10 mouse cellular contexts compared by ENCODE assay signal in genomic region chr16:32854050-32854571, GRCm38 (mm10). TPM values are rescaled to one million over a fixed set of nuclear protein-coding genes. Genes with fewer than 3 reads are reported as not detected.
DNase-seq lines count a peak whose midpoint lies in the region; ATAC-seq lines count a peak whose summit lies in the region.
"Had no signal": no experiment of that assay in that cellular context is flagged by ENCODE, and none has a peak within 500 bp of the region (broad histone marks: within the 10 kb centered on the region; RNA-seq: fewer than 3 reads in every experiment).

No protein-coding gene starts in this region.

- H3K9ac ChIP-seq in hindbrain, embryonic 15.5 days: no peak overlapping the region
- H3K9ac ChIP-seq in hindbrain, embryonic 16.5 days (ENCODE audit: low read depth, low read length): no peak overlapping the region
- H3K9ac ChIP-seq in neural tube, embryonic 13.5 days: no peak overlapping the region
- H3K9ac ChIP-seq in heart, embryonic 11.5 days (ENCODE audit: low read depth, low read length): no peak overlapping the region; the same call in 1 of the 2 replicates
- H3K9ac ChIP-seq in stomach, embryonic 15.5 days: no peak overlapping the region

- no peaks in the 10 kb centered on the region for H3K27me3 ChIP-seq in hindbrain, embryonic 15.5 days
- no peaks in the 10 kb centered on the region for H3K27me3 ChIP-seq in hindbrain, embryonic 16.5 days (replicated peaks; ENCODE audit: control insufficient read depth, insufficient read depth, low read length)
- no peaks in the 10 kb centered on the region for H3K27me3 ChIP-seq in neural tube, embryonic 13.5 days
- no peaks in the 10 kb centered on the region for H3K27me3 ChIP-seq in heart, embryonic 11.5 days (ENCODE audit: control insufficient read depth, insufficient read depth, low read length)
- no peaks in the 10 kb centered on the region for H3K27me3 ChIP-seq in stomach, embryonic 15.5 days (replicated peaks)

- H3K27ac ChIP-seq in hindbrain, embryonic 15.5 days (replicated peaks): 0 out of 2 replicates have a peak overlapping the region, but pooled peaks have one; percentile 2
- H3K27ac ChIP-seq in hindbrain, embryonic 16.5 days (ENCODE audit: low read depth, low read length): no peak overlapping the region
- H3K27ac ChIP-seq in neural tube, embryonic 13.5 days (replicated peaks): peak overlapping the region; percentile 46; the same call in 1 of the 2 replicates
- peak overlapping the region; percentile 89 for H3K27ac ChIP-seq in heart, embryonic 11.5 days (ENCODE audit: low read depth, low read length)
- H3K27ac ChIP-seq in stomach, embryonic 15.5 days: 0 out of 2 replicates have a peak overlapping the region, but pooled peaks have one; percentile 31

- H3K4me3 ChIP-seq in hindbrain, embryonic 15.5 days: no peak overlapping the region
- no peak overlapping the region for H3K4me3 ChIP-seq in hindbrain, embryonic 16.5 days (ENCODE audit: low read length)
- no peak overlapping the region for H3K4me3 ChIP-seq in neural tube, embryonic 13.5 days
- no peak overlapping the region for H3K4me3 ChIP-seq in heart, embryonic 11.5 days (ENCODE audit: low read depth, low read length)
- no peak overlapping the region for H3K4me3 ChIP-seq in stomach, embryonic 15.5 days (replicated peaks)

- peaks cover 28% of the 10 kb centered on the region for H3K36me3 ChIP-seq in hindbrain, embryonic 15.5 days
- H3K36me3 ChIP-seq in hindbrain, embryonic 16.5 days (ENCODE audit: control insufficient read depth, insufficient read depth, low read length): peaks cover 6% of the 10 kb centered on the region
- peaks cover 34% of the 10 kb centered on the region for H3K36me3 ChIP-seq in neural tube, embryonic 13.5 days
- peaks cover 4% of the 10 kb centered on the region for H3K36me3 ChIP-seq in heart, embryonic 11.5 days (ENCODE audit: control insufficient read depth, insufficient read depth, low read length)
- peaks cover 6% of the 10 kb centered on the region; the same call in 1 of the 2 replicates for H3K36me3 ChIP-seq in stomach, embryonic 15.5 days

- no peak overlapping the region for H3K4me2 ChIP-seq in hindbrain, embryonic 15.5 days
- no peak overlapping the region for H3K4me2 ChIP-seq in hindbrain, embryonic 16.5 days (ENCODE audit: low read length)
- no peak overlapping the region for H3K4me2 ChIP-seq in neural tube, embryonic 13.5 days
- H3K4me2 ChIP-seq in heart, embryonic 11.5 days: peak overlapping the region; percentile 47
- H3K4me2 ChIP-seq in stomach, embryonic 15.5 days: no peak overlapping the region

- 74% methylated on average over 2 of the region's 2 CpGs for WGBS in hindbrain, embryonic 15.5 days
- WGBS in hindbrain, embryonic 16.5 days: 74% methylated on average over 2 of the region's 2 CpGs
- 73% methylated on average over 2 of the region's 2 CpGs for WGBS in neural tube, embryonic 13.5 days
- WGBS in heart, embryonic 11.5 days (ENCODE audit: insufficient replicate concordance): 44% methylated on average over 2 of the region's 2 CpGs
- WGBS in stomach, embryonic 15.5 days: 79% methylated on average over 2 of the region's 2 CpGs

- DNase-seq in neural tube, embryonic 10.5 days (ENCODE audit: extremely low spot score, low spot score): no peak
- DNase-seq in urinary bladder, postnatal 25 days (ENCODE audit: low spot score): no peak
- no peak for DNase-seq in spleen, adult 12 weeks (ENCODE audit: low spot score)
- DNase-seq: cerebellum, postnatal 25 days had no signal

- ATAC-seq in hindbrain, embryonic 15.5 days (ENCODE audit: low FRiP score, low read depth): no peak
- no peak; the same call in 1 of the 2 replicates for ATAC-seq in hindbrain, embryonic 16.5 days
- no peak for ATAC-seq in neural tube, embryonic 13.5 days (ENCODE audit: low read depth)
- 0 out of 2 replicates have a peak, but pooled peaks have one; percentile 23 for ATAC-seq in heart, embryonic 11.5 days (replicated peaks; ENCODE audit: insufficient number of reproducible peaks, low FRiP score, low TSS enrichment)
- ATAC-seq in stomach, embryonic 15.5 days (ENCODE audit: insufficient read depth, low FRiP score, low read depth): no peak

- no peaks in the 10 kb centered on the region for H3K9me3 ChIP-seq in hindbrain, embryonic 15.5 days
- H3K9me3 ChIP-seq in hindbrain, embryonic 16.5 days (ENCODE audit: control insufficient read depth, low read length): no peaks in the 10 kb centered on the region
- no peaks in the 10 kb centered on the region for H3K9me3 ChIP-seq in neural tube, embryonic 13.5 days
- H3K9me3 ChIP-seq in heart, embryonic 11.5 days (replicated peaks; ENCODE audit: control insufficient read depth, low read length): no peaks in the 10 kb centered on the region
- H3K9me3 ChIP-seq in stomach, embryonic 15.5 days: no peaks in the 10 kb centered on the region

- H3K4me1 ChIP-seq in hindbrain, embryonic 15.5 days (replicated peaks): no peaks in the 10 kb centered on the region
- no peaks in the 10 kb centered on the region; the same call in 1 of the 2 replicates for H3K4me1 ChIP-seq in hindbrain, embryonic 16.5 days (ENCODE audit: control insufficient read depth, insufficient read depth, low read depth, low read length)
- H3K4me1 ChIP-seq in neural tube, embryonic 13.5 days (replicated peaks): peaks cover 10% of the 10 kb centered on the region
- H3K4me1 ChIP-seq in heart, embryonic 11.5 days (ENCODE audit: control insufficient read depth, insufficient read depth, low read length): peaks cover 30% of the 10 kb centered on the region
- 0 out of 2 replicates have a peak, but pooled peaks cover under 1% of the 10 kb centered on the region for H3K4me1 ChIP-seq in stomach, embryonic 15.5 days

RNA-seq across cellular contexts. Expression of gene Fyttd1, which starts 23.2 kb away (rescaled TPM):
- polyA plus RNA-seq in hindbrain, embryonic 15.5 days (2015; fragmentation: Nextera tagmentation; extraction: Ambion mirVana): 106 and 109 TPM in 2 replicates
- polyA plus RNA-seq in hindbrain, embryonic 16.5 days (2015; fragmentation: Nextera tagmentation; extraction: Ambion mirVana): 103 and 104 TPM in 2 replicates
- 100 and 112 TPM in 2 replicates for polyA plus RNA-seq in neural tube, embryonic 13.5 days (2015; fragmentation: Nextera tagmentation; extraction: Ambion mirVana)
- 164 and 172 TPM in 2 replicates for polyA plus RNA-seq in heart, embryonic 11.5 days (2014; fragmentation: Nextera tagmentation; extraction: Ambion mirVana)
- polyA plus RNA-seq in stomach, embryonic 15.5 days (2015; fragmentation: Nextera tagmentation; extraction: Ambion mirVana): 77.5 and 85.7 TPM in 2 replicates

RNA-seq across cellular contexts. Expression of gene Rubcn, which starts 23.5 kb away (rescaled TPM):
- polyA plus RNA-seq in hindbrain, embryonic 15.5 days (2015; fragmentation: Nextera tagmentation; extraction: Ambion mirVana): 36.1 and 38.4 TPM in 2 replicates
- polyA plus RNA-seq in hindbrain, embryonic 16.5 days (2015; fragmentation: Nextera tagmentation; extraction: Ambion mirVana): 35.3 and 42.6 TPM in 2 replicates
- polyA plus RNA-seq in neural tube, embryonic 13.5 days (2015; fragmentation: Nextera tagmentation; extraction: Ambion mirVana): 27.6 and 28.3 TPM in 2 replicates
- polyA plus RNA-seq in heart, embryonic 11.5 days (2014; fragmentation: Nextera tagmentation; extraction: Ambion mirVana): 19.5 and 22.3 TPM in 2 replicates
- 16.5 and 17.1 TPM in 2 replicates for polyA plus RNA-seq in stomach, embryonic 15.5 days (2015; fragmentation: Nextera tagmentation; extraction: Ambion mirVana)

RNA-seq across cellular contexts. Expression of gene Smbd1, which starts 43.8 kb away (rescaled TPM):
- polyA plus RNA-seq in hindbrain, embryonic 15.5 days (2015; fragmentation: Nextera tagmentation; extraction: Ambion mirVana): not detected in 2 replicates
- polyA plus RNA-seq in hindbrain, embryonic 16.5 days (2015; fragmentation: Nextera tagmentation; extraction: Ambion mirVana): not detected in 2 replicates
- polyA plus RNA-seq in neural tube, embryonic 13.5 days (2015; fragmentation: Nextera tagmentation; extraction: Ambion mirVana): not detected in 2 replicates
- not detected in 2 replicates for polyA plus RNA-seq in heart, embryonic 11.5 days (2014; fragmentation: Nextera tagmentation; extraction: Ambion mirVana)
- 0.27 TPM in 1 of 2 replicates, not detected in the other for polyA plus RNA-seq in stomach, embryonic 15.5 days (2015; fragmentation: Nextera tagmentation; extraction: Ambion mirVana)

RNA-seq across cellular contexts. Expression of gene Muc20, which starts 56.9 kb away (rescaled TPM):
- 0.06 TPM in 1 of 2 replicates, not detected in the other for polyA plus RNA-seq in hindbrain, embryonic 15.5 days (2015; fragmentation: Nextera tagmentation; extraction: Ambion mirVana)
- polyA plus RNA-seq in hindbrain, embryonic 16.5 days (2015; fragmentation: Nextera tagmentation; extraction: Ambion mirVana): not detected in 2 replicates
- polyA plus RNA-seq in neural tube, embryonic 13.5 days (2015; fragmentation: Nextera tagmentation; extraction: Ambion mirVana): not detected in 2 replicates
- 0.21 TPM in 1 of 2 replicates, not detected in the other for polyA plus RNA-seq in heart, embryonic 11.5 days (2014; fragmentation: Nextera tagmentation; extraction: Ambion mirVana)
- polyA plus RNA-seq in stomach, embryonic 15.5 days (2015; fragmentation: Nextera tagmentation; extraction: Ambion mirVana): 0.06 and 0.08 TPM in 2 replicates
- polyA plus RNA-seq: large intestine, adult 2 months had no signal

RNA-seq across cellular contexts. Expression of gene Lrch3, which starts 59.8 kb away (rescaled TPM):
- 39.6 and 39.9 TPM in 2 replicates for polyA plus RNA-seq in hindbrain, embryonic 15.5 days (2015; fragmentation: Nextera tagmentation; extraction: Ambion mirVana)
- polyA plus RNA-seq in hindbrain, embryonic 16.5 days (2015; fragmentation: Nextera tagmentation; extraction: Ambion mirVana): 25.7 and 33.6 TPM in 2 replicates
- 39.2 and 49.2 TPM in 2 replicates for polyA plus RNA-seq in neural tube, embryonic 13.5 days (2015; fragmentation: Nextera tagmentation; extraction: Ambion mirVana)
- polyA plus RNA-seq in heart, embryonic 11.5 days (2014; fragmentation: Nextera tagmentation; extraction: Ambion mirVana): 21.6 and 25.3 TPM in 2 replicates
- 16.9 TPM in 2 replicates for polyA plus RNA-seq in stomach, embryonic 15.5 days (2015; fragmentation: Nextera tagmentation; extraction: Ambion mirVana)
